Mouse (Mus musculus) ES-Bruce4 (cell line): ENCODE results near the gene Tmem164. TPM values are rescaled to one million over a fixed set of nuclear protein-coding genes. Genes with fewer than 3 reads are reported as not detected.

ENCODE experiments used
- H3K27ac ChIP-seq: 2 replicates; pipeline ENCODE4 v1.5.1; 2012; ENCODE audit warnings: low read length, inconsistent platforms; ENCODE audit not compliant: insufficient read depth
- H3K27me3 ChIP-seq: 2 replicates; pipeline ENCODE4 v1.6.1; 2012; ENCODE audit warnings: mild to moderate bottlenecking, low read length, inconsistent platforms; ENCODE audit not compliant: control insufficient read depth, poor library complexity, insufficient read depth, severe bottlenecking
- H3K36me3 ChIP-seq: 2 replicates; pipeline ENCODE4 v1.6.1; 2012; ENCODE audit warnings: inconsistent platforms, mild to moderate bottlenecking, low read length, moderate library complexity; ENCODE audit not compliant: control insufficient read depth, poor library complexity, insufficient read depth, severe bottlenecking
- H3K4me1 ChIP-seq: one replicate; pipeline ENCODE4 v1.8.1; 2011; ENCODE audit warnings: low read length; ENCODE audit not compliant: control insufficient read depth, insufficient read depth
- H3K4me3 ChIP-seq: 2 replicates; pipeline ENCODE4 v1.5.1; 2011; ENCODE audit warnings: low read depth, mild to moderate bottlenecking, low read length
- H3K9ac ChIP-seq: 2 replicates; pipeline ENCODE4 v1.6.1; 2012; ENCODE audit warnings: low read depth, mild to moderate bottlenecking, inconsistent platforms; ENCODE audit not compliant: poor library complexity, severe bottlenecking
- H3K9me3 ChIP-seq: replicated peaks from 2 replicates; pipeline ENCODE4 v1.6.1; 2012; ENCODE audit warnings: mild to moderate bottlenecking, low read length, inconsistent platforms; ENCODE audit not compliant: control insufficient read depth, poor library complexity, insufficient read depth, severe bottlenecking
- CTCF ChIP-seq: IDR thresholded peaks from one replicate; pipeline ENCODE4 v1.8.1; 2011; ENCODE audit warnings: low read depth, low read length
- EP300 ChIP-seq: IDR thresholded peaks from 2 replicates; pipeline ENCODE4 v1.6.1; 2011; ENCODE audit warnings: low read depth, low read length; ENCODE audit not compliant: insufficient read depth
- POLR2A ChIP-seq: IDR thresholded peaks from one replicate; pipeline ENCODE4 v1.8.1; 2011; ENCODE audit warnings: low read length; ENCODE audit not compliant: insufficient read depth
- polyA plus RNA-seq: library from polyadenylated mRNA; stranded (reverse); fragments of >200 nt; gene quantifications from 2 replicates; pipeline ENCODE4 v1.2.4, GENCODE M21; 2011; ENCODE audit warnings: low read depth; ENCODE audit not compliant: missing spikeins, insufficient read depth, insufficient read length

Tmem164 gene
- polyA plus RNA-seq, 1 experiment: 15.5 TPM

DNA sequence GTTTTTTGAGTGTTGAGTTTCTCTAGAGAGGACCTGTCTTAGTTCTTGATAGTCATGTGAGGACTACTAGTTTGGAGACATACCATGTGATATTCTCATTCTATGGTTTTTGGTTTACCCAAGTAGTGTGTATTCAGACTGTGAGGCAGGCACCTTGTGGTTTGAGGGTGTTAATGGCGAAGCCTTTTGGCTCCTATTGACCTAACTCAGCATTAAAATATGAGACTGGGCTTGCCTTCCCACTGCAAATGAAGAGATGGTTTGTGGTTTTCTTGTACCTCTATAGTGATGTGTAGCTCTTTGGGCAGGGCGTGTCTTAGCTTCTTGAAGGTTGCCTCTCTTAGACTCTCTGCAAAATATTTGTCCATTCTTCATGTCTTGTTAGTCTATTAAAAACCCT, 111.0 kb downstream of the Tmem164 start:
- H3K9ac ChIP-seq: no peak overlapping the region
- no peaks in the 10 kb centered on the region for H3K4me1 ChIP-seq
- no peaks in the 10 kb centered on the region for H3K36me3 ChIP-seq
- TF ChIP-seq EP300 (no peak), CTCF (no peak), POLR2A (no peak)
- H3K4me3 ChIP-seq: no peak overlapping the region
- no peak overlapping the region for H3K27ac ChIP-seq
- no peaks in the 10 kb centered on the region for H3K27me3 ChIP-seq
- no peaks in the 10 kb centered on the region for H3K9me3 ChIP-seq

DNA sequence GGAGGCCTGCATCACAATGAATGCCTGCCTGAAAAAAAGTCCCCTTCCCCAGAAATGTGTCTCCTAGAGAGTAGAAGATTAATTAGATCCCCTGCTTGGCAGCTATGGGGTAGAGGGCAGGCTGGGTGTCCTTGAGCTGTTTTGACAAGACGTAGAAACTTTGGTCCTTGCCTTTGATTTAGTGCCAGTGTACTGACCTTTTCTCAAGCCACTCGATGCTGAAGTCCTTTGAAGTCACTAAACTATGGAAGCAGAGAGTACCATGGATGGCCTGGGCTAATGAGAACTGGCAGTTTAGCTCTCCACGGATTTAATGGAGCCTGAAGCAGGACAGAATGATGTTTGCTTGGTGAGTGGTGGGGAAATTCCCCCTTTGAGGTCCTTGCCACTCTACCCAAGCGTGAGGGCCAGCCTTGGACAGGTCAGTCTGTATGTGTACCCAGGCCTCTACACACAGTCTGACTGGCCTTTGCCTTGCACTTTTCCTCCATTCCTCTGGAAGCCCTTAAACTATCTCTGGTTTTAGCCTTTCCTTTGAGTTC, 112.9 kb downstream of the Tmem164 start:
- Histone ChIP-seq H3K9me3 (no peaks in the 10 kb centered on the region), H3K4me1 (no peaks in the 10 kb centered on the region), H3K27ac (no peak overlapping the region), H3K27me3 (no peaks in the 10 kb centered on the region), H3K36me3 (no peaks in the 10 kb centered on the region), H3K9ac (no peak overlapping the region), H3K4me3 (no peak overlapping the region)
- TF ChIP-seq CTCF (no peak), EP300 (no peak), POLR2A (no peak)

DNA sequence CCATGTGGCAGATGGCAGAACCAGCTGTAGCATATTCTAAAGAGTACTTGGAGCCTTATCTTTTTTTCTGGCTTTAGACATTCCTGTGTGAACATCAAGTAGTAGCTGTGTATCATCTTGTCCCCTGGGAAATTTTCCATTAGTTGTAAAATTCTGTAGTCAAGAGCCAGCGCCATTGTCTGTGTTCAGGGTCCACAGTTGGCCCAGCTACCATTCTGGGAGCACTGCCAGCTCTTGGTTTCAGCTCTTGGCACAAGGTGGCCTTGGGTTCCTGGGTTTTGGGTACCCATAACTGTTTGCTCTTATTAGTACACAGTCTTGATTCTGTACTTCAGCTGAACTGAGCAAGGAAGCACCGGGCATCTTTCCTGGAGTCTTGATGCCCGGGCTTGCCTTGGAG, 123.4 kb downstream of the Tmem164 start:
- H3K4me1 ChIP-seq: no peaks in the 10 kb centered on the region
- no peak overlapping the region for H3K27ac ChIP-seq
- TF ChIP-seq POLR2A (no peak), CTCF (no peak), EP300 (no peak)
- H3K4me3 ChIP-seq: no peak overlapping the region
- no peaks in the 10 kb centered on the region for H3K9me3 ChIP-seq
- no peaks in the 10 kb centered on the region for H3K36me3 ChIP-seq
- no peak overlapping the region for H3K9ac ChIP-seq
- no peaks in the 10 kb centered on the region for H3K27me3 ChIP-seq

DNA sequence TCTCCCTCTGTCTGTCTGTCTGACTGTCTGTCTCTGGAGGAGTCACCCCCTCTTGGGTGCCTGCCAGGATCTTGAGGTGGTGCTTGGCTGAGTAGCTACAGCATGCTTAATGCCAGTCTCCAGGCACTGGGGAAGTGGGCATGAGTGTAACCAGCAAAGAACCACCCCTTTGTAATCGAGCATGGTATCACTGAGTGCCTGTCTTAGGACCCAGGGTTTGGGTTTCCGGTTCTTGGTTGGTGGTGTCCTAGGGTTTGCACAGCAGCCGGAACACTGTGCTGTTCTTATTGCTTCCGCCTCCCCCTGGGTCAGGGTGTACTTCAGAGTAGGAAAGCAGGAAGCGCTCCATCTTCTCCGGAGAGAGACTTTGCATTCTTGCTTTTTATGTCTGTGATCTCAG, 124.9 kb downstream of the Tmem164 start:
- H3K4me1 ChIP-seq: no peaks in the 10 kb centered on the region
- H3K36me3 ChIP-seq: no peaks in the 10 kb centered on the region
- H3K9me3 ChIP-seq: no peaks in the 10 kb centered on the region
- no peak overlapping the region for H3K27ac ChIP-seq
- no peak for TF ChIP-seq CTCF
- TF ChIP-seq POLR2A: no peak
- TF ChIP-seq EP300: no peak
- no peak overlapping the region for H3K4me3 ChIP-seq
- no peak overlapping the region for H3K9ac ChIP-seq
- no peaks in the 10 kb centered on the region for H3K27me3 ChIP-seq

DNA sequence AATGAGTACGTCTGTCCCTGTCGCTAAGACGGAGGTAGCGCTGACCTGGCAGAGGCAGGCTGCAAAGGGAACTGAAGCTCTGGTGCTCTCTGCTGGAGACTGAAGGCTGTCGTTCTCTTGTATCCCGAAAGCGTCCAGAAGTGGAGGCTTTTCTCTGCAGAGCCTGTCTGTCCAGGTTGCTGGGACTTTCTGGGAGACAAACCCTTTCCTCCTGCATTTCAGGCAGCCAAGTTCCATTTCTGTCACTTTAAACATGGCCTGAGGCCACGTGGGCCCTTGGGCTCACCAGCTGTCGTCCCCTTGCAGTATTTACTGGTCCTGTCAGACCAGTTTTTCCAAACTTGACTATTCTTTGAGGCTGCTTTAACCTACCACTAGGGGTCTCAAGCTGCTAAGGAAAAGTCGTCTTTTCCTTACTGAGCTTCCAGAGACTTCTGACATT, 125.4 kb downstream of the Tmem164 start:
- H3K36me3 ChIP-seq: no peaks in the 10 kb centered on the region
- TF ChIP-seq EP300 (no peak), POLR2A (no peak), CTCF (peak; percentile 5)
- no peaks in the 10 kb centered on the region for H3K4me1 ChIP-seq
- no peak overlapping the region for H3K9ac ChIP-seq
- no peaks in the 10 kb centered on the region for H3K9me3 ChIP-seq
- no peak overlapping the region for H3K4me3 ChIP-seq
- H3K27me3 ChIP-seq: no peaks in the 10 kb centered on the region
- no peak overlapping the region for H3K27ac ChIP-seq

DNA sequence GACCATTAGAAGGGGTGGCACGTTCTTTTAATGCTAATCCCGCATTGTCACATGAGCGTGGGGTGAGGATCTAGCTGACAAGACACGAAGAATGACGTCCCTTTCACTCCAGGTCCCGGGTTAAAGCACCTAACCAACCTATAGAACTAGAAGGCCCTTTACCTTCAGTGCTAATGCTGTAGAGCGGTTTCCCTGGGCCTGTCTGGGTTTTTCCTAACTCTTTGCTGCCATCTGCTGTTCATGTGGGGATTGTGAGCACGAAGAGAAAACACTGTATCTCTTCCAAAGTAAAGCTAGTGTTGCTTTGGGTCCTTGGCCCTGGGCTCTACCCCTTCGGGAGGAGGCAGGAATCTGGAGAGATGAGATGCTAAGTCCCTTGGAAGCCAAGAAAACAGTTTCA, 127.2 kb downstream of the Tmem164 start:
- H3K9ac ChIP-seq: no peak overlapping the region
- H3K27me3 ChIP-seq: no peaks in the 10 kb centered on the region
- H3K4me3 ChIP-seq: no peak overlapping the region
- H3K4me1 ChIP-seq: no peaks in the 10 kb centered on the region
- no peak for TF ChIP-seq CTCF
- TF ChIP-seq EP300: no peak
- TF ChIP-seq POLR2A: no peak
- H3K36me3 ChIP-seq: no peaks in the 10 kb centered on the region
- H3K9me3 ChIP-seq: no peaks in the 10 kb centered on the region
- no peak overlapping the region for H3K27ac ChIP-seq
